In the genomic region with DNA sequence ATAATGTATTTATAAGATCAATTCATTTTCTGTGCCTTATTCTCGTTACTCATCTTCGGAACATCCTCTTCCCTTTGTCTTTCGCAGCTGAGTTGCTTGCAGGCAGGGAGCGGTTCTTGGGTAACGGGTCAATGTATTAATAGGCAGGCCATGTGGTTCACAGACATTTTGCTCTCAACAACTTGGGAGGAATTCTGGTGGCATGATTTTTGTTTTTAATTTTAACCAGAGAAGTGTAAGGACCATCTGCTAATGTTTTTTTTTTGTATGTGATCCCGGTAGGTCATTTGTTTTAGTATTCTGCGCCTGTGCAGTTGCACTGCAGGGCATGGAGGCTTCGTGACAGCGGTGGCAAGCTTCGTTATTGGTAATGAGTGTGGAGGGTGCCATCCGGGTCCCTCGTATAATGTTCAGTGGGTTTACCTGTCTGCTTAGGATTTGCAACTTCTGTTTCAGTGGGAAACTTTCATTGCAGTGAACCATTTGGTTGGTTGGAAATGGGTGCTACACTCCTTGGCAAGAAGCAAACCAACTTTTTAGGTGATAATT, we compare ENCODE assay signal across 23 mouse cellular contexts. TPM values are rescaled to one million over a fixed set of nuclear protein-coding genes. Genes with fewer than 3 reads are reported as not detected.
DNase-seq lines count a peak whose midpoint lies in the region; ATAC-seq lines count a peak whose summit lies in the region.
"Had no signal": no experiment of that assay in that cellular context is flagged by ENCODE, and none has a peak within 500 bp of the region (broad histone marks: within the 10 kb centered on the region; RNA-seq: fewer than 3 reads in every experiment).

No protein-coding gene starts in this region.

- peaks cover 58% of the 10 kb centered on the region for H3K4me1 ChIP-seq in midbrain, embryonic 13.5 days (replicated peaks)
- H3K4me1 ChIP-seq in midbrain, embryonic 14.5 days (ENCODE audit: control insufficient read depth, insufficient read depth, low read length) = peaks cover 29% of the 10 kb centered on the region
- H3K4me1 ChIP-seq: embryonic facial prominence, embryonic 13.5 days; liver, embryonic 13.5 days had no signal

- no peak overlapping the region for H3K9ac ChIP-seq in midbrain, embryonic 13.5 days (replicated peaks)
- H3K9ac ChIP-seq in midbrain, embryonic 14.5 days (replicated peaks; ENCODE audit: low read length) = no peak overlapping the region
- H3K9ac ChIP-seq: embryonic facial prominence, embryonic 13.5 days; liver, embryonic 13.5 days had no signal

- peak; percentile 63 for DNase-seq in cerebellum, adult 11-12 months
- DNase-seq in cerebellum, adult 11 months = no peak
- peak; percentile 64 for DNase-seq in heart, adult 11 months
- no peak for DNase-seq in heart, adult 18-20 months
- no peak for DNase-seq in midbrain, embryonic 14.5 days
- no peak for DNase-seq in kidney, postnatal 36 days
- DNase-seq: adrenal gland, postnatal 25 days; embryo, embryonic 11 days; kidney, adult 8-10 months; kidney, postnatal 14 days; layer of hippocampus, adult 9-11 months; liver, embryonic 13.5 days; lung, adult 2 months; lung, postnatal 14 days; thymus, adult 18-20 months; thymus, postnatal 4 days had no signal

- no peaks in the 10 kb centered on the region for H3K9me3 ChIP-seq in midbrain, embryonic 13.5 days
- no peaks in the 10 kb centered on the region for H3K9me3 ChIP-seq in midbrain, embryonic 14.5 days (ENCODE audit: control insufficient read depth, low read length)
- H3K9me3 ChIP-seq: embryonic facial prominence, embryonic 13.5 days; liver, embryonic 13.5 days had no signal

- peak overlapping the region; percentile 32; the same call in 1 of the 2 replicates for H3K27ac ChIP-seq in midbrain, embryonic 13.5 days
- no peak overlapping the region for H3K27ac ChIP-seq in midbrain, embryonic 14.5 days (replicated peaks; ENCODE audit: low read depth, low read length)
- H3K27ac ChIP-seq: embryonic facial prominence, embryonic 13.5 days; liver, embryonic 13.5 days had no signal

- H3K36me3 ChIP-seq in midbrain, embryonic 13.5 days = no peaks in the 10 kb centered on the region
- H3K36me3 ChIP-seq in midbrain, embryonic 14.5 days (ENCODE audit: control insufficient read depth, insufficient read depth, low read length) = no peaks in the 10 kb centered on the region
- H3K36me3 ChIP-seq: embryonic facial prominence, embryonic 13.5 days; liver, embryonic 13.5 days had no signal

- no peak for ATAC-seq in midbrain, embryonic 13.5 days
- no peak for ATAC-seq in midbrain, embryonic 14.5 days (ENCODE audit: low FRiP score, low TSS enrichment)

- H3K27me3 ChIP-seq in midbrain, embryonic 13.5 days = no peaks in the 10 kb centered on the region
- no peaks in the 10 kb centered on the region for H3K27me3 ChIP-seq in midbrain, embryonic 14.5 days (ENCODE audit: control insufficient read depth, insufficient read depth, low read length)
- H3K27me3 ChIP-seq: embryonic facial prominence, embryonic 13.5 days; liver, embryonic 13.5 days had no signal

- no peak overlapping the region for H3K4me3 ChIP-seq in midbrain, embryonic 13.5 days (replicated peaks)
- no peak overlapping the region for H3K4me3 ChIP-seq in midbrain, embryonic 14.5 days (replicated peaks; ENCODE audit: low read depth, low read length)
- H3K4me3 ChIP-seq: embryonic facial prominence, embryonic 13.5 days; erythroblast, embryonic 14.5 days; liver, embryonic 13.5 days had no signal

- H3K4me2 ChIP-seq in midbrain, embryonic 13.5 days (replicated peaks) = no peak overlapping the region
- no peak overlapping the region for H3K4me2 ChIP-seq in midbrain, embryonic 14.5 days (ENCODE audit: low read length)
- H3K4me2 ChIP-seq: embryonic facial prominence, embryonic 13.5 days; heart, embryonic 11.5 days; liver, embryonic 13.5 days; midbrain, embryonic 11.5 days had no signal

- WGBS in midbrain, embryonic 13.5 days = 75% methylated on average over 12 of the region's 12 CpGs
- 72% methylated on average over 12 of the region's 12 CpGs for WGBS in midbrain, embryonic 14.5 days

RNA-seq across cellular contexts. Expression of gene Kif5c, which starts 41.4 kb away (rescaled TPM):
- under 1 TPM; 0.51 to 0.99 TPM for total RNA-seq in heart, adult 18-20 months (2021)
- polyA plus RNA-seq in midbrain, embryonic 13.5 days (2015; fragmentation: Nextera tagmentation; extraction: Ambion mirVana) = 180 and 183 TPM in 2 replicates
- 221 and 251 TPM in 2 replicates for polyA plus RNA-seq in midbrain, embryonic 14.5 days (2014; fragmentation: Nextera tagmentation; extraction: Ambion mirVana)
- total RNA-seq: megakaryocyte progenitor cell, adult 5-6 weeks; monocyte, adult 5-6 weeks had no signal
- polyA plus RNA-seq: erythroblast, embryonic 14.5 days had no signal

Comparison
In these comparisons a context has a peak if more than half of its experiments do, and no peak if none do; other contexts are left out.
1. DNase-seq: peak in cerebellum, adult 11-12 months (single experiment) and heart, adult 11 months (single experiment); none in cerebellum, adult 11 months (single experiment), heart, adult 18-20 months (0 of 2), midbrain, embryonic 14.5 days (single experiment) and kidney, postnatal 36 days (0 of 2).